In the genomic region with DNA sequence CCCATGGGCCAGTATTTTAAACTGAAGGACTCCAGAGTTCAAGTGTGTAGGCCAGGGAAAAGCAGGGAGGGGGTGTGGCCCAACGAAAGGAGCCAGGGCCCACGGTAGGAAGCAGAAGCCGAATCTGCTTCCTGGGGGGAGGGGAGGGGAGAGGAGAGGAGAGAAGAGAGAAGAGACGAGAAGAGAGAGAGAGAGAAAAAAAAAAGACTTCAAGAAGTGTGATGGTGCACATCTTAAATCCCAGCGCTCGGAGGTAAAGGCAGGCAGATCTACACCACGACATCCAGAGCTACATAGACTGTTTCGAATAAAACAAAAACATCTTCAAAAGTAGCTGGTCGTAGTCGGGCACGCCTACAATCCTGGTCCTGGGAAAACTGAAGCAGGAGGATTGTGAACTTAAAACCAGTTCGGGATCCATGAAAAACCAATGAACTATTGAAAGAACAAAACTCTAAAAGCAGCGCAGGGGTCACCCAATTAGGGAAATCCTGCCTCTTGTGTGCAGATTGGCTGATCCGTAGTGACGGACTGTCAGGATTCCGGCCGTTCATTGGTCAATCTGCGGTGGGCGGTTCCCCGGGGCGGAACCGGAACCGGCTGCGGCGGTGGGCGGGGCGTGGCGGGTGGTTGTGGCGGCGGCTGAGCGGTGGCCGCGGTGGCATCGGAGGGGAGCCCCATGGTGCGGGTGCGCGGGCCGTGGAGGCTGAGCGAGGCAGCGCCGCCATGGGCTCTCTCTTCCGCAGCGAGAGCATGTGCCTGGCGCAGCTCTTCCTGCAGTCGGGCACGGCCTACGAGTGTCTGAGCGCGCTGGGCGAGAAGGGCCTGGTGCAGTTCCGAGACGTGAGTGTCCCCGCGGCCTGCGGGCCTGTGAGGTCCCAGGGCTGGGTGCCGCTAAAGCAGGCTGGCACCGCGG, we compare ENCODE assay signal across 8 mouse cellular contexts. TPM values are rescaled to one million over a fixed set of nuclear protein-coding genes. Genes with fewer than 3 reads are reported as not detected.
DNase-seq lines count a peak whose midpoint lies in the region; ATAC-seq lines count a peak whose summit lies in the region.

A gene (plus strand): TSS at position 129 of the 916 bp plus-strand sequence.

- H3K9ac ChIP-seq in hindbrain, embryonic 12.5 days = peak within 1 kb of the TSS; percentile 96

- peak within 1 kb of the TSS; percentile 74 for H3K27ac ChIP-seq in hindbrain, embryonic 12.5 days

- H3K36me3 ChIP-seq in hindbrain, embryonic 12.5 days = peaks cover 13% of the 10 kb centered on the region

- peak; percentile 95 for ATAC-seq in hindbrain, embryonic 12.5 days (ENCODE audit: low FRiP score)

- H3K4me2 ChIP-seq in hindbrain, embryonic 12.5 days (replicated peaks) = peak within 1 kb of the TSS; percentile 95

- H3K9me3 ChIP-seq in hindbrain, embryonic 12.5 days (replicated peaks) = no peaks in the 10 kb centered on the region

- WGBS in hindbrain, embryonic 12.5 days = under 1% methylated on average over 48 of the region's 58 CpGs

- H3K27me3 ChIP-seq in hindbrain, embryonic 12.5 days = no peaks in the 10 kb centered on the region

- DNase-seq in Muller cell, postnatal 12 days (ENCODE audit: inconsistent ontology term) = peak; percentile 96
- peak; percentile 91 for DNase-seq in cerebellum, adult 9-11 months
- DNase-seq in frontal cortex, postnatal 10 days (ENCODE audit: low spot score in 2 of 2) = peak; percentile 89 to 93
- peak; percentile 87 to 96 for DNase-seq in layer of hippocampus, postnatal 14 days (ENCODE audit: low spot score in 2 of 2)
- peak; percentile 97 for DNase-seq in lung, postnatal 14 days
- peak; percentile 72 for DNase-seq in retina, adult 2 months (ENCODE audit: low read depth, low spot score)
- peak; percentile 96 to 98 for DNase-seq in thymus, postnatal 36 days

- peaks cover 19% of the 10 kb centered on the region for H3K4me1 ChIP-seq in hindbrain, embryonic 12.5 days

- peak within 1 kb of the TSS; percentile 95 for H3K4me3 ChIP-seq in hindbrain, embryonic 12.5 days

RNA-seq across cellular contexts. Expression of the gene that starts here (rescaled TPM):
- 54.5 and 61.2 TPM in 2 replicates for polyA plus RNA-seq in hindbrain, embryonic 12.5 days (2016; fragmentation: Nextera tagmentation; extraction: Ambion mirVana)
- 10 to 100 TPM; 59.3 to 59.9 TPM for total RNA-seq in layer of hippocampus, postnatal 14 days (2021)

Comparison
In these comparisons a context has a peak if more than half of its experiments do, and no peak if none do; other contexts are left out.
1. Peak in every context shown above with its lines: DNase-seq, ATAC-seq, H3K4me3 ChIP-seq and H3K27ac ChIP-seq.